Mouse (Mus musculus) liver, adult 2 months (tissue): ENCODE measurements at regions not wholly inside any gene's neighbourhood (a gene's known extent, or its start where the extent isn't known, plus 50 kb on each side); places are given as distances from the start of the nearest gene placed in this dataset.

ENCODE experiments used
- DNase-seq: peaks from one replicate; pipeline ENCODE4 v3.0.0-alpha.2; 2011; ENCODE audit warnings: low read depth, low spot score; ENCODE audit errors: extremely low read depth
- H3K27ac ChIP-seq: fragments of 200-500 bp; replicated peaks from 2 replicates; pipeline ENCODE4 v1.5.1; 2012; ENCODE audit warnings: low read depth, mild to moderate bottlenecking, control low read depth, inconsistent platforms, low read length; ENCODE audit not compliant: insufficient read depth
- H3K27me3 ChIP-seq: fragments of 200-500 bp; 2 replicates; pipeline ENCODE4 v1.6.1; 2012; ENCODE audit warnings: mild to moderate bottlenecking, moderate library complexity, low read length, inconsistent platforms; ENCODE audit not compliant: control insufficient read depth, insufficient read depth
- H3K36me3 ChIP-seq: fragments of 200-500 bp; 2 replicates; pipeline ENCODE4 v1.6.1; 2012; ENCODE audit warnings: low read length, inconsistent platforms; ENCODE audit not compliant: control insufficient read depth, insufficient read depth
- H3K4me1 ChIP-seq: fragments of 200-500 bp; 2 replicates; pipeline ENCODE4 v1.6.1; 2011; ENCODE audit warnings: low read length; ENCODE audit not compliant: control insufficient read depth, insufficient read depth
- H3K4me3 ChIP-seq: fragments of 200-500 bp; 2 replicates; pipeline ENCODE4 v1.5.1; 2011; ENCODE audit warnings: low read depth, mild to moderate bottlenecking, control low read depth, low read length, moderate library complexity; ENCODE audit not compliant: insufficient read depth
- H3K79me2 ChIP-seq: fragments of 200-500 bp; 2 replicates; pipeline ENCODE4 v1.6.1; 2012; ENCODE audit warnings: inconsistent platforms, mild to moderate bottlenecking, low read length, moderate library complexity; ENCODE audit not compliant: control insufficient read depth, insufficient read depth
- H3K9ac ChIP-seq: fragments of 200-500 bp; 2 replicates; pipeline ENCODE4 v1.6.1; 2012; ENCODE audit warnings: low read depth, mild to moderate bottlenecking, control low read depth, inconsistent platforms, low read length
- CTCF ChIP-seq: fragments of 200-500 bp; IDR thresholded peaks from 2 replicates; pipeline ENCODE4 v1.5.1; 2011; ENCODE audit warnings: low read depth, low read length, control low read depth
- POLR2A ChIP-seq: fragments of 200-500 bp; IDR thresholded peaks from 2 replicates; pipeline ENCODE4 v1.6.1; 2011; ENCODE audit warnings: low read length, control low read depth; ENCODE audit not compliant: insufficient read depth; ENCODE audit errors: extremely low read depth
- WGBS: fragments of 180-500 bp; shearing (Covaris S2); methylation state at CpG from one replicate; pipeline ENCODE4 v1.1.7; 2018; 5-methylcytosine and 5-hydroxymethylcytosine counted together

- DNase-seq = peak; percentile 82
- Histone ChIP-seq H3K4me3 (no peak overlapping the region), H3K27me3 (no peaks in the 10 kb centered on the region), H3K79me2 (no peaks in the 10 kb centered on the region), H3K36me3 (no peaks in the 10 kb centered on the region), H3K4me1 (peaks cover 5% of the 10 kb centered on the region), H3K27ac (peak overlapping the region; percentile 22; the same call in 1 of the 2 replicates), H3K9ac (no peak overlapping the region)
- 23% methylated on average over 7 of the region's 7 CpGs for WGBS
- TF ChIP-seq CTCF (no peak), POLR2A (no peak)
Observed at GRCm38 (mm10) chr6:51693984-51694383, 170.3 kb downstream of the Snx10 start.

GRCm38 (mm10) chr6:51696396-51696795, 172.7 kb downstream of the Snx10 start:
- TF ChIP-seq POLR2A (no peak), CTCF (no peak)
- WGBS = 93% methylated on average over 7 of the region's 7 CpGs

DNA sequence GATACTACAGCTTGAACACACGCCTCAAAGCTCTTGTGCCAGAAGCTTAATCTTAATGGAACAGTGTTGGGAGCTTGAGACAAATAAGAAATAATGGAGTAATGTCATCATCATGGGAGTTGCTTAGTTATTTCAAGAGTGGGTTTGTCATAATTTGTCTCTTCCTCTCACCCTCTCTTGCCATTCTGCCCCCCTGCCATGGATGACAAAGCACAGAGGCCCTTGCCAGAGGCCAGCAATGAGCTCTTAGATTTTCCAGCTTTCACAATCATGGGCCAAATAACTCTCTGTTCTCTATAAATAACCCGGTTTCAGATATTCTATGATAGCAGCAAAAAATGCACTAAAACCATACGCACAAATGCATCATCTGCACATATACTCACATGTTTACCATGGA, 174.1 kb downstream of the Snx10 start:
- no peaks in the 10 kb centered on the region for H3K36me3 ChIP-seq
- no peak overlapping the region for H3K9ac ChIP-seq
- WGBS = 69% methylated on average over 3 of the region's 3 CpGs

More at GRCm38 (mm10) chr6:51696396-51696795, 172.7 kb downstream of the Snx10 start:
- Histone ChIP-seq H3K79me2 (no peaks in the 10 kb centered on the region), H3K36me3 (no peaks in the 10 kb centered on the region), H3K27me3 (no peaks in the 10 kb centered on the region), H3K4me1 (peaks cover 8% of the 10 kb centered on the region), H3K27ac (no peak overlapping the region), H3K9ac (no peak overlapping the region), H3K4me3 (no peak overlapping the region)
- no peak for DNase-seq

GRCm38 (mm10) chr6:51698244-51698643, 174.5 kb downstream of the Snx10 start:
- H3K79me2 ChIP-seq = no peaks in the 10 kb centered on the region

More for the DNA sequence above, 174.1 kb downstream of the Snx10 start:
- Histone ChIP-seq H3K4me1 (peaks cover 15% of the 10 kb centered on the region), H3K79me2 (no peaks in the 10 kb centered on the region), H3K27me3 (no peaks in the 10 kb centered on the region), H3K4me3 (no peak overlapping the region), H3K27ac (no peak overlapping the region)
- DNase-seq = peak; percentile 26
- no peak for TF ChIP-seq POLR2A
- TF ChIP-seq CTCF = no peak

DNA sequence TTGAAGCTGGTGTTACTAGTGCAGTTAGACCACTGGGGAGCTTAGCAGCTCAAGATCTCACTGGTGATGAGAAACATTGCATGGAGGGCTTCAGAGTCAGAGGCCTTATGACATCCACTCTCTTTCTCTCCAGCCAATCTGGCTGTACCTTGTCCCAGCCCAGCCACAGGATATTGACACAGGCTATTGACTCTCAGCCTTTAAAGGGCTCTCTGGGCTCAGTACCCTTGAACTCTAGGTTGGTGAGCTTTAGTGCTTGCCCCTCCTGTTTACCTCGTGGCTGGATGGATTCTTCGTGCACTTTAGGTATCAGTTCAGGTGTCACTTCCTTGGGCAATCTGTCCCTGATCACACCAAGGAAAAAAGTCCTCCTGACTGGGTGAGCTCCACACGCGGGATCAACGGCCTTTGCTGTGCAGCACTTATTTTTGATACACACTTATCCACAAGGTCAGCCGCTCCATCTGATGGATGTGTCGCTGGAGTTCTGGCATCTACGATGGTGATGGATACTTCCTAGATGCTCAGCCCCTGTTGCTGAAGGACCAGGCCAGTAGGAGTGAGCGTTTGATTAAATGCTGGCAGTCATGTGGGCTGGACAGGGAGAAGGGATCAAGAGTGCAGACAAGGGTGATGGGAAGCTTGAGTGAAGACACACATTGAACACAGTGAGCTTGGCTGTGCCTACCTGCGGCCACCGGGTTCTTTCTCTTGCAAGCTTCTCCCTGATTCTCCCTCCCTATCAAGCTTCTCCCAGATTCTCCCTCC, 177.7 kb downstream of the Snx10 start:
- H3K36me3 ChIP-seq = no peaks in the 10 kb centered on the region
- H3K27me3 ChIP-seq = no peaks in the 10 kb centered on the region
- H3K79me2 ChIP-seq = no peaks in the 10 kb centered on the region
- TF ChIP-seq CTCF (no peak), POLR2A (no peak)
- H3K4me1 ChIP-seq = peaks cover 10% of the 10 kb centered on the region
- peak overlapping the region; percentile 55; the same call in 1 of the 2 replicates for H3K27ac ChIP-seq
- no peak overlapping the region for H3K9ac ChIP-seq
- peak; percentile 92 for DNase-seq
- no peak overlapping the region for H3K4me3 ChIP-seq
- WGBS = 30% methylated on average over 11 of the region's 11 CpGs

More at GRCm38 (mm10) chr6:51698244-51698643, 174.5 kb downstream of the Snx10 start:
- Histone ChIP-seq H3K4me3 (no peak overlapping the region), H3K36me3 (no peaks in the 10 kb centered on the region), H3K4me1 (peaks cover 15% of the 10 kb centered on the region), H3K9ac (no peak overlapping the region), H3K27me3 (no peaks in the 10 kb centered on the region), H3K27ac (no peak overlapping the region)
- no peak for TF ChIP-seq POLR2A
- WGBS = 29% methylated on average over 4 of the region's 4 CpGs
- DNase-seq = peak; percentile 74
